Comparison of ENCODE assay signal across 23 mouse cellular contexts in genomic region chr13:97876031-97876430, GRCm38 (mm10).
DNase-seq lines count a peak whose midpoint lies in the region; ATAC-seq and TF ChIP-seq lines count a peak whose summit lies in the region.
"Had no signal": no experiment of that assay in that cellular context is flagged by ENCODE, and none has a peak within 500 bp of the region (broad histone marks: within the 10 kb centered on the region; RNA-seq: fewer than 3 reads in every experiment).

No protein-coding gene starts in this region.

- H3K9ac ChIP-seq in intestine, embryonic 14.5 days (ENCODE audit: low read length): no peak overlapping the region
- H3K9ac ChIP-seq in intestine, embryonic 16.5 days (ENCODE audit: low read depth, low read length): no peak overlapping the region
- H3K9ac ChIP-seq in kidney, postnatal 0 days (ENCODE audit: low read depth, low read length): no peak overlapping the region
- H3K9ac ChIP-seq in heart, adult 2 months (ENCODE audit: low read depth, low read length): no peak overlapping the region
- no peak overlapping the region for H3K9ac ChIP-seq in heart, embryonic 12.5 days
- H3K9ac ChIP-seq: forebrain, embryonic 13.5 days; forebrain, postnatal 0 days; hindbrain, embryonic 15.5 days had no signal

- H3K27ac ChIP-seq in intestine, embryonic 14.5 days (ENCODE audit: low read depth): 0 out of 2 replicates have a peak overlapping the region, but pooled peaks have one; percentile 11
- H3K27ac ChIP-seq in intestine, embryonic 16.5 days (ENCODE audit: low read length): no peak overlapping the region
- H3K27ac ChIP-seq in kidney, postnatal 0 days: no peak overlapping the region
- H3K27ac ChIP-seq in heart, adult 2 months: no peak overlapping the region
- no peak overlapping the region for H3K27ac ChIP-seq in heart, embryonic 12.5 days (ENCODE audit: poor library complexity, severe bottlenecking)
- H3K27ac ChIP-seq in thymus, adult 2 months (ENCODE audit: control insufficient read depth, insufficient read depth, low read length): no peak overlapping the region
- H3K27ac ChIP-seq: embryonic facial prominence, embryonic 10.5 days; forebrain, embryonic 13.5 days; hindbrain, embryonic 15.5 days had no signal

- no peak for TF ChIP-seq POLR2A in heart, adult 2 months (IDR thresholded peaks at IDR 0.05; ENCODE audit: insufficient read depth, low read depth, low read length)
- TF ChIP-seq POLR2A in thymus, adult 2 months (IDR thresholded peaks at IDR 0.05; ENCODE audit: control insufficient read depth, extremely low read depth, insufficient read depth, low read length, poor library complexity): no peak

- no peak overlapping the region for H3K4me3 ChIP-seq in intestine, embryonic 14.5 days (ENCODE audit: low read depth, low read length)
- no peak overlapping the region for H3K4me3 ChIP-seq in intestine, embryonic 16.5 days (ENCODE audit: low read length)
- no peak overlapping the region for H3K4me3 ChIP-seq in kidney, postnatal 0 days (replicated peaks; ENCODE audit: low read depth, low read length)
- no peak overlapping the region for H3K4me3 ChIP-seq in heart, adult 2 months
- H3K4me3 ChIP-seq in heart, embryonic 12.5 days: no peak overlapping the region
- H3K4me3 ChIP-seq in thymus, adult 2 months (ENCODE audit: control insufficient read depth, insufficient read depth, low read length): no peak overlapping the region
- H3K4me3 ChIP-seq: embryonic facial prominence, embryonic 10.5 days; forebrain, embryonic 13.5 days; hindbrain, embryonic 15.5 days had no signal

- H3K27me3 ChIP-seq in intestine, embryonic 14.5 days (replicated peaks; ENCODE audit: control insufficient read depth, insufficient read depth, low read length): no peaks in the 10 kb centered on the region
- H3K27me3 ChIP-seq in intestine, embryonic 16.5 days (replicated peaks; ENCODE audit: control insufficient read depth, insufficient read depth, low read length): no peaks in the 10 kb centered on the region
- H3K27me3 ChIP-seq in kidney, postnatal 0 days (ENCODE audit: insufficient read depth, low read length): no peaks in the 10 kb centered on the region
- H3K27me3 ChIP-seq in heart, adult 2 months (ENCODE audit: control insufficient read depth, insufficient read depth, low read length): no peaks in the 10 kb centered on the region
- no peaks in the 10 kb centered on the region for H3K27me3 ChIP-seq in heart, embryonic 12.5 days (replicated peaks)
- H3K27me3 ChIP-seq in thymus, adult 2 months (ENCODE audit: control insufficient read depth, insufficient read depth, low read length): no peaks in the 10 kb centered on the region
- H3K27me3 ChIP-seq: forebrain, embryonic 13.5 days; hindbrain, embryonic 15.5 days had no signal

- intact Hi-C loops in heart, adult 2 months (cut with DNase I): no loop called here

- H3K4me2 ChIP-seq in intestine, embryonic 14.5 days (ENCODE audit: low read length): no peak overlapping the region
- no peak overlapping the region for H3K4me2 ChIP-seq in intestine, embryonic 16.5 days (ENCODE audit: low read depth, low read length)
- H3K4me2 ChIP-seq in kidney, postnatal 0 days (ENCODE audit: low read length): no peak overlapping the region
- H3K4me2 ChIP-seq in heart, embryonic 12.5 days: no peak overlapping the region
- H3K4me2 ChIP-seq: forebrain, embryonic 13.5 days; heart, embryonic 11.5 days; hindbrain, embryonic 15.5 days had no signal

- ATAC-seq in intestine, embryonic 14.5 days (replicated peaks; ENCODE audit: low FRiP score, low TSS enrichment, low read depth): no peak
- no peak for ATAC-seq in intestine, embryonic 16.5 days
- no peak; the same call in 1 of the 2 replicates for ATAC-seq in kidney, postnatal 0 days (replicated peaks; ENCODE audit: low FRiP score, low read depth)
- no peak for ATAC-seq in heart, embryonic 12.5 days (ENCODE audit: insufficient number of reproducible peaks, low FRiP score)
- ATAC-seq: CD4-positive, CD25-positive, alpha-beta regulatory T cell, adult 4 months; forebrain, embryonic 13.5 days; forebrain, postnatal 0 days had no signal

- no peaks in the 10 kb centered on the region for H3K36me3 ChIP-seq in intestine, embryonic 14.5 days (ENCODE audit: control insufficient read depth, insufficient read depth, low read length)
- no peaks in the 10 kb centered on the region for H3K36me3 ChIP-seq in intestine, embryonic 16.5 days (ENCODE audit: control insufficient read depth, insufficient read depth, low read length)
- H3K36me3 ChIP-seq in kidney, postnatal 0 days (ENCODE audit: insufficient read depth, low read length): no peaks in the 10 kb centered on the region
- no peaks in the 10 kb centered on the region for H3K36me3 ChIP-seq in heart, adult 2 months (ENCODE audit: control insufficient read depth, insufficient read depth, low read length)
- H3K36me3 ChIP-seq in heart, embryonic 12.5 days: no peaks in the 10 kb centered on the region
- no peaks in the 10 kb centered on the region for H3K36me3 ChIP-seq in thymus, adult 2 months (ENCODE audit: control insufficient read depth, insufficient read depth, low read length)
- H3K36me3 ChIP-seq: embryonic facial prominence, embryonic 10.5 days; G1E; hindbrain, embryonic 15.5 days had no signal

- no peaks in the 10 kb centered on the region for H3K79me2 ChIP-seq in heart, adult 2 months (replicated peaks; ENCODE audit: control insufficient read depth, insufficient read depth, low read length)

- no peak for DNase-seq in intestine, embryonic 14.5 days (ENCODE audit: low spot score)
- DNase-seq in kidney, adult 9 months: peak; percentile 50
- DNase-seq in kidney, postnatal 0 days (ENCODE audit: low spot score): peak; percentile 44
- DNase-seq in heart, adult 2 months: no peak
- DNase-seq in thymus, adult 2 months: no peak
- no peak for DNase-seq in gastrocnemius, postnatal 25 days
- DNase-seq: adrenal gland, adult 2 months; adrenal gland, postnatal 25 days; B cell, adult 2 months; cerebellum, adult 18-20 months; cerebellum, adult 9-11 months; cerebellum, postnatal 36 days; forebrain, postnatal 0 days; gastrocnemius, postnatal 14 days; heart, adult 11 months had no signal

- 61% methylated on average over 6 of the region's 6 CpGs for WGBS in intestine, embryonic 14.5 days
- 58% methylated on average over 6 of the region's 6 CpGs for WGBS in intestine, embryonic 16.5 days
- 55% methylated on average over 6 of the region's 6 CpGs for WGBS in kidney, postnatal 0 days
- 83% methylated on average over 6 of the region's 6 CpGs for WGBS in heart, adult 2 months
- 70% methylated on average over 6 of the region's 6 CpGs for WGBS in heart, embryonic 12.5 days
- 92% methylated on average over 6 of the region's 6 CpGs for WGBS in thymus, adult 2 months

- no peak for TF ChIP-seq CTCF in kidney, postnatal 0 days (IDR thresholded peaks at IDR 0.05; ENCODE audit: low read depth)
- no peak for TF ChIP-seq CTCF in heart, adult 2 months (IDR thresholded peaks at IDR 0.05)
- no peak for TF ChIP-seq CTCF in thymus, adult 2 months (IDR thresholded peaks at IDR 0.05; ENCODE audit: borderline replicate concordance, control insufficient read depth, extremely low read depth, insufficient read depth, low read length, poor library complexity)

- no peaks in the 10 kb centered on the region for H3K9me3 ChIP-seq in intestine, embryonic 14.5 days (ENCODE audit: control insufficient read depth, low read length)
- H3K9me3 ChIP-seq in intestine, embryonic 16.5 days (ENCODE audit: control insufficient read depth, low read length): no peaks in the 10 kb centered on the region
- no peaks in the 10 kb centered on the region for H3K9me3 ChIP-seq in kidney, postnatal 0 days (replicated peaks; ENCODE audit: low read length)
- H3K9me3 ChIP-seq in heart, embryonic 12.5 days (replicated peaks): no peaks in the 10 kb centered on the region
- H3K9me3 ChIP-seq: embryonic facial prominence, embryonic 10.5 days; forebrain, embryonic 13.5 days; G1E; hindbrain, embryonic 15.5 days had no signal

- peaks cover 29% of the 10 kb centered on the region for H3K4me1 ChIP-seq in intestine, embryonic 14.5 days (replicated peaks; ENCODE audit: control insufficient read depth, insufficient read depth, low read length)
- peaks cover 10% of the 10 kb centered on the region for H3K4me1 ChIP-seq in intestine, embryonic 16.5 days (ENCODE audit: control insufficient read depth, insufficient read depth, low read length)
- H3K4me1 ChIP-seq in kidney, postnatal 0 days (replicated peaks; ENCODE audit: insufficient read depth, low read length): peaks cover 19% of the 10 kb centered on the region; the same call in 1 of the 2 replicates
- no peaks in the 10 kb centered on the region for H3K4me1 ChIP-seq in heart, adult 2 months (ENCODE audit: control insufficient read depth, insufficient read depth, low read length)
- no peaks in the 10 kb centered on the region for H3K4me1 ChIP-seq in heart, embryonic 12.5 days (replicated peaks)
- no peaks in the 10 kb centered on the region for H3K4me1 ChIP-seq in thymus, adult 2 months (replicated peaks; ENCODE audit: control insufficient read depth, insufficient read depth, low read length)
- H3K4me1 ChIP-seq: forebrain, embryonic 13.5 days had no signal

- TF ChIP-seq EP300 in heart, adult 2 months (IDR thresholded peaks at IDR 0.05; ENCODE audit: insufficient read depth, low read depth, low read length): no peak

Comparison
In these comparisons a context has a peak if more than half of its experiments do, and no peak if none do; other contexts are left out.
1. DNase-seq: peak in kidney, adult 9 months (single experiment) and kidney, postnatal 0 days (single experiment); none in intestine, embryonic 14.5 days (single experiment), heart, adult 2 months (0 of 2), thymus, adult 2 months (single experiment) and gastrocnemius, postnatal 25 days (single experiment).